Mouse (Mus musculus) Muller cell, postnatal 12 days (primary cell): Measurements from ENCODE around the gene Chrna1.

ENCODE experiments used
- DNase-seq: peaks from one replicate; pipeline ENCODE4 v3.0.0-alpha.2; 2015; ENCODE audit errors: inconsistent ontology term

Gene Chrna1

GRCm38 (mm10) chr2:73521737-73522136 lies 58.4 kb downstream of the Chrna1 start:
- DNase-seq, result no peak

- DNase-seq, result no peak
Measured at GRCm38 (mm10) chr2:73518966-73519365, 61.2 kb downstream of the Chrna1 start.

- no peak for DNase-seq
Measured at GRCm38 (mm10) chr2:73518311-73518710, 61.8 kb downstream of the Chrna1 start.

- no peak for DNase-seq
Measured at GRCm38 (mm10) chr2:73514178-73514577, 66.0 kb downstream of the Chrna1 start.
